Mouse (Mus musculus) ES-Bruce4 (cell line): ENCODE measurements around the gene Hsd17b14.

ENCODE experiments used
- CTCF ChIP-seq: IDR thresholded peaks from one replicate; pipeline ENCODE4 v1.8.1; 2011; ENCODE audit warnings: low read depth, low read length
- POLR2A ChIP-seq: IDR thresholded peaks from one replicate; pipeline ENCODE4 v1.8.1; 2011; ENCODE audit warnings: low read length; ENCODE audit not compliant: insufficient read depth

DNA sequence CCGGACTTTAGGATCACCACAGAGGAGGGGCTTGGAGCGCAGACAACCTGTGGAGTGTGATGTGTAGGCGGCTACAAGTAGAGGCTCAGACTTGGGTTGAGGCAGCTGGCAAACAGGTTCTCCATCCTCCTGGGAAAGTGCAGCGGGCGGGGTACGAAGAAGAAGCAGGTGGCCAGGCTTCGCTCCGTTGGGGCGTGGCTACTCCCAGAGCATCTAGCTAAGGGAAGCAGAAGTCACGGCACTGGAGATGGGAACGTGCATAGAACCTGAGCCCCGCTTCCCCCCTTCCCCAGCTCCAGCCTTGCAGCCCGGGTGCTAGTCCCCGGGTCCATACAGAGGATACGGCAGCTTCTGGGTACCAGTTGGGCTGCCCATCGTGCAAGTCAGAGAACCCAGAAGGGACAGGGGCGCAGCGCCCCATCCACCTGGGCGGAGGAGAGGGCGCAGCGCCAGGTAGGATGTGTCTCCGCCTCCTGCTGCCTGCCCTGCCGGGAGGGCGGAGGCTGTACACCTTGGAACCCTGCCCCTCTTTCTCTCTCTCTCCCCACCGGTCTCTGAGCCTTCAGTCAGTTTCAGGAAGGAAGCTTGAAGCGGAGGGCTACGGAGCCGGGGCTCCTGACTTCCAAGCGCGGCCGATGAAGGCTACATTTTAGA is 62.5 kb downstream of the Hsd17b14 start, which contains the start of gene Fut1:
- TF ChIP-seq POLR2A (no peak), CTCF (no peak)
